Mouse (Mus musculus): Measurements from ENCODE around the gene Npc2.

- TF ChIP-seq CTCF (IDR thresholded peaks at IDR 0.05) (no peak), EP300 (IDR thresholded peaks at IDR 0.05) (no peak)
Measured at GRCm38 (mm10) chr12:84809033-84809432, 36.1 kb upstream of the Npc2 start.

Measured in lung, postnatal 0 days (tissue).